Mouse (Mus musculus) large intestine, adult 2 months (tissue): Measurements from ENCODE around the gene Fosb. TPM values are rescaled to one million over a fixed set of nuclear protein-coding genes. Genes with fewer than 3 reads are reported as not detected.
"Not testable (repeated sequence)": the region's sequence is repeated elsewhere in the genome, so short reads cannot be mapped to it uniquely, and the experiment has no call there.

ENCODE experiments used
- DNase-seq: peaks from one replicate; pipeline ENCODE4 v3.0.0-alpha.2; 2012; ENCODE audit warnings: low read depth, low spot score
- WGBS: fragments of 180-500 bp; shearing (Covaris S2); methylation state at CpG from one replicate; pipeline ENCODE4 v1.1.7; 2018; 5-methylcytosine and 5-hydroxymethylcytosine counted together
- polyA plus RNA-seq: library from polyadenylated mRNA; depleted of rRNA; stranded (reverse); fragments of >200 nt; gene quantifications from 2 replicates; pipeline ENCODE4 v1.2.3, GENCODE M21; 2012

The Fosb gene
- polyA plus RNA-seq, 1 experiment = 1.4 TPM

DNA sequence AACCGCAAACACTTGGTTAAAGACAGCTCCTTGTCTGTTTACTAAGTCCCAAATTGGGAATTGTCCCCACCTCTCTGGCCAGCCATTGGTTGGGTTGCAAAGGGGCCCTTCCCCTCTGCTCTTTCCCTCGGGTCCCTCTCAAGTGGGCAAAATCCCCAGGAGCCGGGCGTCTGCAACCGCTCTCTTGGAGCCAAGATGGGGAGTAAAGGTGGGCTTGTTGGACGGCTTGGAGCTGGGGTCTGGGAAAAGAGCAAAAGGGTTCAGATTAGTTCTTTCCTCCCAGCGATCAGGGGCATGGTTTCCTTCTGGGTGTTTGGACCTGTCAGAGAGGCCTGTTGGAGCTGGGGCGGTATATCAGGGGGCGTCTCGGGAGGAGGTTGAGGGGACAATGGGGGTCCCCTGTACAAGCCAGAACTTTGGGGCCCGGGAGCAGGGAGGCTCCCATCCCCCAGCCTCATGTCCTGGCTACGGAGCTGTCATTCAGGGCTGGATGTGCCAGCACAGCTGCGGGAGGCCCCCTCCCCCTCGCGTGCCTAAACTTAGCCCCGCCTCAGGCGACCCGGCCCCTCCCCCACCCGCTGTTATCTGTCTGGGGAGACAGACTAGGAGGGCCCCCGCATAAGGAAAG is 18.8 kb downstream of the Fosb start:
- DNase-seq = no peak
- 4% methylated on average over 20 of the region's 20 CpGs for WGBS

DNA sequence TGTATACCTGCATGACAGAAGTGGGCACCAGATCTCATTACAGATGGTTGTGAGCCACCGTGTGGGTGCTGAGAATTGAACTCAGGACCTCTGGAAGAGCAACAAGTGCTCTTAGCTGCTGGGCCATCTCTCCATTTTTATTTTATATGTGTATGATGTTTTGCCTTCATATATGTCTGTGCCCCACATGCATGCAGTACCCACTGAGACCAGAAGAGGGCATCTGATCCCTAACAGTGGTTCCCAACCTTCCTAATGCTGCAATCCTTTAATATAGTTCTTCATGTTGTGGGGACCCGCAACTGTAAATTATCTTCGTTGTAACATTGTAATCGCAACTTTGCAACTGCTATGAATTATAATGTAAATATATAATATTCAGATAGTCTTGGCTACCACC is 25.1 kb downstream of the Fosb start:
- no peak for DNase-seq
- 22% methylated on average over 4 of the region's 4 CpGs for WGBS

DNA sequence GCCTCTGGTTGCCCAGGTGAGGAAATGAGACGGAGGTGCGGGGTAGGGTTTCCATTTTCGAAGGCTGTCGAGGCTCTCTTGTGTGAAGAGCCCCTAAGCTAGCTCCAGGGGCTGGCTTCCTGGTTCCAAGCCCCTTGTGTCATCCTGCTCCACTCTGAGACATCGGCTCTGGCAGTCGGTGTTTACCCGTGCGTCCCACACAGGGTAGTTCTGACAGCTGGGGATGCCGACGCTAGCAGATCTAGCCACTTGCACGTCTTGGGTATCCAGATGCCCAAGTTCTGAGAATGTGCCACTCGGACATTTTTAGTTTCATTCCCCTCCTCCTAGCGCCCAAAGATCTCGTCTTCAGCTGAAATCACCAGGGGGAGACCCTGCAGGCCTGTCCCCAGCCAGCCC is 26.4 kb downstream of the Fosb start:
- DNase-seq = no peak
- 34% methylated on average over 14 of the region's 14 CpGs for WGBS

DNA sequence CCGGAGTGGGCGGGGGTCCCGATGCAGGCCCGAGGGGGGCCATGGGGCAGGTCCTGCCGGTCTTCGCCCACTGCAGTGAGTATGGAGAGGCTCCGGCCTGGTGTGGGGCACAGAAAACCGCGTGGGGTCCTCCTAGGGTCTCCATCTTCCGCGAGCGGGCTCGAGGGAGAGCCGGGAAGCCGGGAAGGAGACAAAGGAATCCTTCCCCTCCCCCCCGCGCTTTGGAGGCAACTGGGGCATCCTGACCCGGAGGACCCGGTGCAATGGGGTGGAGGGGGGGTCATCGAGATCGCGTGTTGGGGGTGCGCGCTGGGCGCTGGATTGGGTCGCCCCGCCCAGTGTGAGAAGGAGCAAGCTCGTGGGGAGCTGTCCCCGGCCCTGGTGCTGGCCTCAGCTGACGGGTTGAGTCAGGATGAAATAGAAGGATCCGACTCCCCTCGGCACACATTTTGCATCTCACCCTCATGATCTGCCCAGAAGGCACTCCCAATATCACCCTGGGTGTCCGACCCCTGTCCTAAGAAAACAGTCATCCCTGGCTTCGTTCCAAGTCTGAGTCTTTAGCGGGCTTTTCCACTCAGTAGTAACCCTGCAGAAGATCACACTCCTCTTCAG is 27.0 kb downstream of the Fosb start:
- 1% methylated on average over 35 of the region's 35 CpGs for WGBS
- no peak for DNase-seq

DNA sequence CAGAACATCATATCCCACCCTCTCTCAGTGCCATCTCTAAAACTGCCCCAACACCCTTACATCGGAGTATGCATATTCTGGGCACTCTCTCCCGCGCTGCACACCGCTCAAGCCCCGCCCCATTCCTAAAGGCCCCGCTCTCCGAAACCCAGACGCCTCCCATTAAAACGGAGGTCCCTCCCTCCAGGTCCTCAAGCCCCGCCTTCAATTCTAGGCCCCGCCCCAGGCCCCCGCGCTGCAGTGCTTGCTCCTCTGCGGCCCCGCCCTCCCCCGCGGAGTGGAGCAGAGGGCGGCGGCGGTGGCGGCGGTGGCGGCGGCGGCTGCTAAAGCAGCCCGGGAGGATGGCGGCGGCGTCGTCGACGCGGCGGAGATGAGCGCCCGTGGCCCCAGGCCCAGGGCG is 27.5 kb downstream of the Fosb start, which contains the start of gene Rtn2:
TSS of gene Rtn2 (plus strand) at position 240 of the 400 bp plus-strand sequence.
- no peak for DNase-seq
- 2% methylated on average over 37 of the region's 37 CpGs for WGBS

DNA sequence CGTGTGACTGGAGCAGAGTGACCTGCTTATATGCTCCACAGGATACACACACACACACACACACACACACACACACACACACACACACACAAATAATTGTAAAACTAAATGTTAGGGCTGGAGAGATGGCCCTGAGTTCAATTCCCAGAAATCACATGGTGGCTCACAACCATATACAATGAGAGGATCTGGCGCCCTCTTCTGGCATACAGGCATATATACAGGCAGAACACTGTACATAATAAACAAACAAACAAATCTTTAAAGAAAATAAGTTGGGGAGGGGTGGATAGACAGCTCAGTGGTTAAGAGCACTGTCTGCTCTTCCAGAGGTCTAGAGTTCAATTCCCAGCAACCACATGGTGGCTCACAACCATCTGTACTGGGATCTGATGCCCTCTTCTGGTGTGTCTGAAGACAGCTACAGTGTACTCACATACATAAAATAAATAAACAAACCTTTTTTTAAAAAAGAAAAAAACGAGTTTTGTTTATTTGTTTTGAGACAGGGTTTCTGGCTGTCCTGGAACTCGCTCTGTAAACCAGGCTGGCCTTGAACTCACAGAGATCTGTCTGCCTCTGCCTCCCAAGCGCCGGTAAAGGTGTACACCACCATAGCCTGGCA is 28.1 kb downstream of the Fosb start:
- DNase-seq = not testable (repeated sequence)
- WGBS = 31% methylated on average over 6 of the region's 6 CpGs

DNA sequence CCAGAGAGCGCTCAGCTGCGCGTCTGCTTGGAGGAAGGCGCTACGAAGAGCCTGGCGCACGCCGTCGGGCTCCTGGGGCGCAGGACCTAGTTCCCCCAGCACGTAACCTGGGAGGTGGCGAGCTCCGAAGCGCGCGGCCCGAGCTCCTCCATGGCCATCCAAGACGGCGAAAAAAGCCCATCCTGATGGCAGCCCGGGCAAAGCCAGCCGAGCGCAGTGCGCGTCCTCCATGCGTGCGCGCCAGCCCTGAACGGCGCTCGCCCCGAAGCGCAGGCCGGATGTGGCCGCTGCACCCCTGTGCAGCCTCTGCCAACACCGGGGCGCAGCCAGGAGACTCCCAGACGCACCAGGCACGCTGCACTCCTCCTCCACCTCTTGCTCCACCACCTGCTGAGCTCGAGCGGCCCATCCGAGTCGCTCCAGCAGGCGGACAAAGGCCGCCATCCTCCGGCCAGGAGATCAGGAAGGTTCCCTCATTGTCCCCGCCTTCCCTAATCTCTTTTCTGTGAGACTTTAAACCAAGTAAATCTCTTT is 30.2 kb downstream of the Fosb start, which contains the start of gene Ppm1n:
TSS of gene Ppm1n (minus strand) at position 484 of the 534 bp plus-strand sequence.
- 1% methylated on average over 46 of the region's 46 CpGs for WGBS
- DNase-seq = no peak

DNA sequence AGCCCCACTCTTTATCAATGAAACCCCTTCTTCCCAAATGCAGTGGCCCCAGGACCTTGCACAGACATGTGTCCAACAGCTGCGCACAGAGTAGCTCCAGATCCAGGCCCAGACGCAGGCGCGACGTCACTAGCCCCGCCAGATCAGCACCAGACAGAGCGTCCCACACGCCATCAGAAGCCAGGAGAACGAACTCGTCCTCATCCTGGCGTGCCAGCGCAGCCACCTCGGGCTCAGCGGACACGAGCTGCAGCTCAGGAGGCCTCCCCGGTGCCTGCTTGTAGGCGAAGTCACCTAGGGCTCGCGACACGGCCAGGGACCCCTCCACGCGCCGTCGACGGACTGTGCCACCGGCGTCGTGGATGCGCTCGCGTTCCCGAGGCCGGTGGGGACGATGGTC is 30.8 kb downstream of the Fosb start:
- DNase-seq = no peak
- 5% methylated on average over 34 of the region's 34 CpGs for WGBS

DNA sequence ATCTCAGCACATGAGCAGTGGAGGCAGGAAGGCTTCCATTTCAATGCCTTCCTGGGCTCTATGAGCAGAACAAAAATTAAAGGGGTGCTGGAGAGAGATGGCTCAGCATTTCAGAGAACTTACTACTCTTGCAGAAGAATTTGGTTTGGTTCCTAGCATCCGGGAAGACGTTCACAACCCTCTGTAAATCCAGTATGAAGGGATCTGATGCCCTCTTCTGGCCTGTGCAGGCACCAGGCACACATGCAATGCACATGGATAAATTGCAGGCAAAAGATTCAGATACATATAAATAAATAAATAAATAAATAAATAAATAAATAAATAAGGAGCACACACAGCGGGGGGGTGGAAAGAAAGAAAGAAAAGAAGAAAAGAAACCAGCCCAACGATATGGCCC is 33.6 kb downstream of the Fosb start:
- DNase-seq = no peak

DNA sequence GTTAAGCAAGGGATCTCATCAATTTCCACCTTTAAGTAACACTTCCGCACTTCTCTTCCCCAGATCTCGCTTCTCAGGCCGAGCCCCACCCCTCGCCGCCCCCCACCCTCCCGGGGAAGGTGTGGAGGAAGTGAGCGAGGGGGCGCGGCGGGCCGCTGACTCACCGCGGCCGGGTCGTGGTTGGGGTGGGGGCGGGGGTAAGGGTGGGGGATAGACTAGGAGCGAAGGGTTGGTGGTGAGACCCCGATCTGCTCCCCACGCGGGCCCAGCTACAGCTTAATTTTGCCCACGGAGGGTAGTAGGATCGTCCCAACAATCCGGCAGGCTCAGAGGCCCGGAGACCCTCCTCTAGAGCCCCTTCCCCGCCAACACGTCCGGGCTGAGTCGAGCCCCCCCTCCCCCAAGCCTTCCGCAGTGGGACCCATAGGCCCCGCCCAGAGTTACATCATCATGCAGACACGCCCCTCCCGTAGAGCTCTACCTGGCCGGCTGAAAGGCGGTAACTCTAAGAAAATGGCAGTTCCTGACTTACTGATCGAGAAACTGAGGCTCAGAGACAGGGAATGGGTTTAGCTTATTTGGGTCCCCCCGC is 37.6 kb downstream of the Fosb start:
- 1% methylated on average over 36 of the region's 36 CpGs for WGBS
- no peak for DNase-seq

More for the DNA sequence above, 33.6 kb downstream of the Fosb start:
- WGBS = 45% methylated on average over 4 of the region's 4 CpGs

DNA sequence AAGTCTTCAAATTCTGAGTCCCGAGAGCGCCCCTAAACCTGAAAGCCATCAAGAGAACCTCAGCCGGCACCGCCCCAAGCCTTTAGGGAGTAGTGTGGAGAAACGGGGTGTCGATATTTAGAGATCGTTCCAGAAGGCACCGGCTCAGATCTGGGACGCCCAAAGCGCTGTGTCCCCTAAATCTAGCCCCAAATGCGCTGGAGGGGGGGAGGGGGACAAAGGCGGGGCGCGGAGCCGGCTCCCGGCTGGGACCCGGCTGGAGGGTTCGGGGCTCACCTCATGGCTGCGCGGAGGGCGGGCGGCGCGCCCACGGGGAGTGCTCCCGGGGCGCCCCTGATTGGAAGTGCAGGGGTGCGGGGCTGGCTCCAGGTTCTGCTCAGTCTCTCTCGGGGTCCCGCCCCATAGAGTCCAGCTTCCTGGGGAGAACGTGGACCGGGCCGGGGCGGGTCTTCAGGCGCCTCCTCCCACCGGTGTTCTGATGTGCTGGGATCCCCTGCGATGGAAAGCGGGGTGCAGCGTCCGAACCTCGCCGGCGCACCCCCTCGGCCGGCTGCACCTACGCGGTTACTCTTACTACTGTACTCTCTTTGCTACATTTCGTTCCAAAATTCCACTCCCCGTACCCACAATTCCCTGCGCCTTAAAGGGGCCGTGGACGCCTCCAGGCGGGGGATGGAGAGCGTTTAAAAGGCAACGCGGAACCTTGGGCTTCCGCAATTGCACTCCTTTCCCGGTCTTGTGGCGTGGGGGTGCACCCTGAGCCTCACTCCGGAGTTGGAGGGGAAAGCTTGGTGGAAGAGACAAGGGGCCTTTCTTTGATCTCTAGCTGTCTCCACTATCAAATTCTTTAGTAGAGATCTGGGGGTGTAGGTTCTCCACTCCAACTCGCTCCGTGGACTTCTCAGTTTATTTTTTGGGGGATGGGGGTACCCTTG is 38.3 kb downstream of the Fosb start, which contains the start of gene Vasp:
TSS of gene Vasp (minus strand) at position 580 of the 935 bp plus-strand sequence.
- no peak for DNase-seq
- under 1% methylated on average over 61 of the region's 62 CpGs for WGBS

DNA sequence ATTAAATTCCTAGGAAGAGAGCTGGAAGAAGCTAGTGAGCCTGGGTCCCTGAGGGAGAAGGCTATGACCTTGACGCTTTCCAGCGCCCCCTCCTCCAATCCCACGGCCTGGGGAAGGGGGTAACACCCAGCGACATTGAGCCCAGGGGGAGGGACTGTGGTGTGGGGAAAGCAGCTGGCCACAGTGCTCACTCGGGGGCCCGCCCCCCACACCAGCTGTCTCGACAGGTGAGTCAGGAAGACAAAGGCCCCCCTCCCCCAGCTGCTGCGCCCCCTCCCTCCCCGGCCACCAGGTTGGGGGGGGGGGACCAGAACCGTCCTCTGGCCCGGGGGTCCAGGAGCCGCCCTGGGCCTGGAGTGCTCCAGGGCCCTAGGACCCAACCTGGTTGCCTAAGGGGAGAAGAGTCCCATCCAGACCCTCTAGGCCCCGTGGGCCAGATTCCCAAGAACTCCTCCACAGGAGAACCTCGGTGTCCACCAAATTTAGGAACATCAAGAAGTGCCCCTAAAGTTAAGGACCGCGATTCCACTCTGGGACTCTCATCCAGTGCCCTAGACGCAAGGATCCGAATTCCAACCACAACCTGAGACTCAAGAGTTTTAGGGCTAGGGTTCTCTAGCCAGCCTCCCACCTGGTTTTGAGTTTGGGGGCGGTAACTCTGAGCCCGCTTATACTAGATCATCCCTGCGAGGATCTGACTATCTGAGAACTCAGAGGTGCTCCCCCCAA is 39.2 kb downstream of the Fosb start:
- DNase-seq = no peak
- WGBS = under 1% methylated on average over 21 of the region's 21 CpGs

DNA sequence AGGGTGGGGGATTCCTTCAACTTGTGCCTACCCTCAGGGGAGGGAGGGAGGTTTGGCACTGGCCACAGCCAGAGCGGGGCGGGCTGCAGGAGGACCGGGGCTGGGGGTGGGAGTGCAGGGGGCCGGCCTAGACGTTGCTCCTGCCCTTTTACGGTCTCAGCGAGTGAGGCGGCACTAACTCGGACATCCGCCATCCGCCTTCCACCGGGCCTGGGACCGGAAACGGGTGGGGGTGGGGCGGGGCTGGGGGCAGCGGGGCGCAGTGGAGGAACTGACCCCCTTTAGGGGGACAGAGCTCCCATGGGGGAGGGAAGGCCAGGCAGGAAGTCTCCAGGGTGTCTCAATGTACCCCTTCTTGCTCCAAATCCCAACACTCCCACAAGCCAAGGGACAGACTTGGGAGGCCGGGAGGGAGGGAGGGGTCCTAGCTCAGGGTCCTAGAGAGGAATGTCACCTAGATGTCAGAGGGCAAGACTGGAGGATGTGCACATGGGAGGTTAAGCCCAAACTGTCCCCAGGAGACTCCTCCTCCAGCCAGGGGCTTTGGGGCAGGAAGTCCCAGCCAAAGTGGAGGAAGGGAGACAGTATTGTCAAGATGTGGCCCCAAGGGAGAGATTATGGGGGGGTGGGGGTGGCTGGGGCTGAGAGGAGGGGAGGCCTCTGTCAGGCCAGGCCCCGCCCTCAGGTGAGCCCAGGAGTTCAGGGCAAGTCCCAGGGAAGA is 40.0 kb downstream of the Fosb start:
- DNase-seq = no peak
- WGBS = 2% methylated on average over 19 of the region's 19 CpGs

DNA sequence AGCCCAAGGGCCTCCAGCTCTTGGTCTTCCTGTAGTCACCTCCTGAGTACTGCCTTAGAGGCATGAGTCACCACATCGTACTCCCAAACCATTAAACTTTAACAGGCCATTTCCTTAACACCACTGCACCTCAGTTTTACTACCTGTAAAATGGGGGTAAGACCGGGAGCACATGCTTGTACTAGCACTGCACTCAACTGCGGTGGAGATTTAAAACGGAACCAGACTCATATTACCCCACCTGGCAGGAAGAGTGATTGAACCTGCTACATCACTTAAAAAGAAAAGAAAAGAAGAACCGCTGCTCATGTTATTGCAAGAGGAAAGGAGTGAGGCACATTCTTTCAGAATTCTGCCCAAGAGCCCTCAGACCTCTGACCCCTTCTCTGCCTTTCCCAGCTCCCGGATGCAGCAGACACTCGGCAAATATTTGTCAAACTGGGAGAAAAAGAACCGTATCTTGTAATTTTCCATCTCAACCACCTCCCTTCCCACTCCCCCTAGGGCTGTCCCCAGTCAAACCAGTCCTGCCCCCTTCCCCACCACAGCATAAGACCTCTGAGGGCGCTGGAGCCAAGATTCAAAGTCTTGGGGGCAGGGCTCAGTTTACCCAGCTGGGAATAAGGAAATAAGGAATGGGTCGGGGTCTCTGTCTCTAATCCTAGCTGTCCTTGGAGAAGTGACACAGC is 40.7 kb downstream of the Fosb start:
- no peak for DNase-seq
- 5% methylated on average over 10 of the region's 10 CpGs for WGBS

DNA sequence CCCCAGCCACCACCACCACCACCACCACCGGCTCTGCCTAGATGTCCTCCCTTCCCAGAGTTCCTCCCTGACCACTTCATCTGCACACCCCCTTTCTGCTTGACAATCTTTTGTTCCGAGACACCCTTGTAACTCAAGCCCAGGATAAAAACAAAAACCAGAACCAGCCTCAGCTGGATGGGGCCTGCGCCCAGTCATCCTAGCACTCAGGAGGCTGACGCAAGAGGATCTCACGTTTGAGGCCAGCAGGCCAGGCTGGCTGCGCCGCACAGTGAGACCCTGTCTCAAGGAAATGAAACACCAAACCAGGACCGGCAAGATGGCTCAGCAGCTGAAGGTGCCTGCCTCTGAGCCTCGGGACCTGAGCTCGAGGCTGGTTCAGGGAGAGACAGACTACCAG is 42.8 kb downstream of the Fosb start:
- no peak for DNase-seq
- 16% methylated on average over 10 of the region's 10 CpGs for WGBS

DNA sequence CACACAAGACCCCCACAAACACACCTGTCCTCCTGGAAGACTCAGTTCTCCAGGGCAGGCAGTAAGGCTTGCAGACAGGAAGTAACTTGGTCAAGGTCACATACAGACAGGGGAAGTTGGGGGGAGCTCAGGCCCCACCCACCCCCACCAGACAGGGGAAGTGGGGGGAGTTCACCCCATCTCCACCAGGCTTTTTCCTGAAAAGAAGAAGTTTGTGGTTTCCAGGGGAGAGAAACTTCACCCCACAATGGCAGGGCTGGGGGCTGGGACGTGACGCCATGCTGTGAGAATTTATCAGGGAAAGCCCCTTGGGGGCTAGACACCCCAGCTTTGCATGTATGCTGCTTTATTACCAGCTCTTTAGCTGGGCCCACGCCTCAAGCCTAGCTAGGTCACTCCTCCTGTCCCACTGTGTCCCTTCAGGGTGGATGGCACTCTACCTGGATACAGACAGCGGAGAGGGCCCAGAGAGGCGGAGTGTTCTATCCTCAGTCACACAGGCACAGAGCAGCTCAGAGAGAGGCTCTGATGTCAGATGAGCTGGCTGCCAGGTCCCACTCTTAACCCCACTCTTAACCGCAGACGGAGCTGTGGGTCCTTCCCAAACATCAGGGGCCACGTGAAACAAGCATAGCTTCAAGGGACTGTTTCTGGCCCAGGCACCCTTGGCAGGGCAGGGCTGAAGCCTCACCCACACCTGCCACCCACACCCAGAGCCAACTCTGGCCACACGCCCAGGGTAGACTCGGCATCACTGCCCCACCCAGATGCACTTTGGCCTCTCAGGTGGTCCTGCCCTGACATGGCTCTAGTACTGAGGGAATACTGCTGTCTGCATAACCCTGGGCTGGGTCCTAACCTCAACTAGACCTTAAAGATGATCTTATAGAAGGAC is 43.7 kb downstream of the Fosb start:
- peak; percentile 92 for DNase-seq
- 17% methylated on average over 10 of the region's 10 CpGs for WGBS

DNA sequence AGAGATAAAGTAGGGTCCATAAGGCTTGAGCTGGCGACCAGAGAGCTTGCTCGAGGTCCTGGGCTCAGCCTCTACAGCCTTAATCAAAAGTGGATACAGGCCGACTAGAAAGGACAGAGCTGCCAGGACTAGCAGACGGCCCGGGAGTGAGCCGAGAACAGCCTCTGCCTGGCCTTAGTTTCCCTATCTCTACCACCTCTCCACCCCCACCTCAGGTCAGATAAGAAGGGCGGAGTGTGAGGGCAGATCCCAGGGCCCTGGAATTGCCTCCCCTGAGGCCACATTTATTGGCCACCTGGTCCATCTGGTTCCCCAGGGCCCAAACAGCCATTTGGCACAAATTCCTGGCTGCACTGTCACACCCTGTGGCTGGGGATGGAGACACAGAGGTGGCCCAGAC is 44.7 kb downstream of the Fosb start:
- WGBS = 22% methylated on average over 7 of the region's 7 CpGs
- no peak for DNase-seq
